Mouse (Mus musculus): ENCODE measurements at regions not wholly inside any gene's neighbourhood (a gene's known extent, or its start where the extent isn't known, plus 50 kb on each side); places are given as distances from the start of the nearest gene placed in this dataset.

DNA sequence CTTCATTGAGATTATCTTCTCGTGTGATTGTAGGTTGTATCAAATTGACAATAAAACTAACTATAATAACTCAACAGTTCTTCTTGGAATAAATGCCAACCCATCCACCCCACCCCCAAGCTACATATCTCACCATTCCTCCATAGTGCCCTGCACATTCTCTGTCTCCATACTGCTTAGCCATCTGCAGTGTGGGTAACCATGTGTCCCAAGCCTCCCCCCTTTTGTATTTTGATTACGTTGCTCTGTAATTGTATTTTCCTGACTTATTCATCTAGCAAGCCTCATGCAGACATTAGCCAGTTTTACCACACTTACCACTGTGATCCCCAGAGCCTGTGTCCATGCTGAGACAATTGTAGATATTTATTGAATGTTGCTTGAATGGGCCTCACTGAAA is 129.7 kb upstream of the Smarca2 start:
- 0 out of 2 replicates have a peak, but pooled peaks cover 3% of the 10 kb centered on the region for H3K4me1 ChIP-seq (replicated peaks; ENCODE audit: low read depth, low read length)
- no peaks in the 10 kb centered on the region for H3K27me3 ChIP-seq (ENCODE audit: insufficient read depth, low read length)
- no peak for TF ChIP-seq NANOG (IDR thresholded peaks at IDR 0.05; ENCODE audit: borderline replicate concordance, low read length)
- TF ChIP-seq POU5F1 (IDR thresholded peaks at IDR 0.05; ENCODE audit: borderline replicate concordance, low read length) = no peak
- no peak for TF ChIP-seq CTCF (conservative IDR thresholded peaks at IDR 0.05; ENCODE audit: low read length)

DNA sequence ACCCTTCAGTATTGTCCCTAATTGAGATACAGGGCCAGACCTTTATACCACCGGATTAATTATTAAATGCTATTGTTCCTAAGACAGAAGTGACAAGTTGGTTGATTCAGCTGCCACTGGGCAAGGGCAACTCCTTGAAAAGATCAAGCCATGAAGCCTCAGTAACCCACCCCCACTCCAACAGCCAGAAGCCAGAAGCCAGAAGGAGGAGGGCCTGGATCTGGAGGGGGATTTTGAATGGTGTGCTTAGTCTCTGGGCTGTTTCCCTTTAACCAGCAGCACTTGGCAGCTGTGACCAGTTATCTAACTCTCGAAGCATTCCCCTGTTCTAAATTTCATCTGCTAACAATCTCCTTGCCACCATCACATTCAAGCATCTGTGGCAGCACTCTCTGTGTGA is 129.1 kb upstream of the Smarca2 start:
- 0 out of 2 replicates have a peak, but pooled peaks cover 3% of the 10 kb centered on the region for H3K4me1 ChIP-seq (replicated peaks; ENCODE audit: low read depth, low read length)
- no peak for TF ChIP-seq CTCF (conservative IDR thresholded peaks at IDR 0.05; ENCODE audit: low read length)
- no peak overlapping the region for H3K4me3 ChIP-seq (replicated peaks; ENCODE audit: low read length)
- H3K9me3 ChIP-seq (ENCODE audit: low read length) = no peaks in the 10 kb centered on the region
- no peaks in the 10 kb centered on the region for H3K27me3 ChIP-seq (ENCODE audit: insufficient read depth, low read length)
- H3K36me3 ChIP-seq (ENCODE audit: insufficient read depth, low read length) = no peaks in the 10 kb centered on the region

More for the DNA sequence above, 129.7 kb upstream of the Smarca2 start:
- H3K9me3 ChIP-seq (ENCODE audit: low read length) = no peaks in the 10 kb centered on the region
- H3K4me3 ChIP-seq (replicated peaks; ENCODE audit: low read length) = no peak overlapping the region
- H3K36me3 ChIP-seq (ENCODE audit: insufficient read depth, low read length) = no peaks in the 10 kb centered on the region

DNA sequence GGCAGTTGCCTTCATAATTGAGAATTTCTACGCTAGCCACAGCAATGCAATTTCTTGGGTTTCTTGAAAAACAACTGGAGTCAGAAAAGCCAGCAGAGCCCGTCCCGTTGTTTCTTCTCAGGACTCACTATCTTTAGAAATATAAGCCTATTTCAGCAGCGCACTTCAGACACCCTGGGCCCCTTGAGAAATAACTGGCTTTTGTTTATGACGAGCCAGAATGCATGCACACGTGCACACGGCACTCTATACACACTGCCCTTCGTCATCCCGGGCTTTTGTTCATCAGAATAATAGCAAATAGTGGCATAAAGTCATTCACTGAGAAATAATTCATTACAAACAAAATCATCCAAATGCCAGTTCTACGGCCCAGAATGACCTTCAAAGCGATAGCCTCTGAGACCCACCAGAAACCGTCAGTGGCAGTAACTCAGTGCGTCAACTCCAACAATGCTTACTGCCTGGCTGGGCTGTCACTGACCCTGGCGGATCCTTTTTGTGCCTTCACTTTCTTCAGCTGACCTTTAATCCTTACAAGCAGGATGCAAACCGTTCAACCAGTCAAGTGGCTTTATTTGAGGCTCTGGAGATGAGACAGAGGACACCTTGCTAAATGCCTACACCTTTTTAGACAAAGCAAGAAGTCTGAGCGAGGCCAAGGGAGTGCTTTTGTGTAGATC is 126.7 kb upstream of the Smarca2 start:
- no peaks in the 10 kb centered on the region for H3K9me3 ChIP-seq (ENCODE audit: low read length)
- no peak for TF ChIP-seq NANOG (IDR thresholded peaks at IDR 0.05; ENCODE audit: borderline replicate concordance, low read length)
- no peak for TF ChIP-seq CTCF (conservative IDR thresholded peaks at IDR 0.05; ENCODE audit: low read length)
- TF ChIP-seq POU5F1 (IDR thresholded peaks at IDR 0.05; ENCODE audit: borderline replicate concordance, low read length) = no peak
- no peaks in the 10 kb centered on the region for H3K36me3 ChIP-seq (ENCODE audit: insufficient read depth, low read length)
- no peak overlapping the region for H3K4me3 ChIP-seq (replicated peaks; ENCODE audit: low read length)
- H3K4me1 ChIP-seq (replicated peaks; ENCODE audit: low read depth, low read length) = no peaks in the 10 kb centered on the region
- H3K27me3 ChIP-seq (ENCODE audit: insufficient read depth, low read length) = no peaks in the 10 kb centered on the region

DNA sequence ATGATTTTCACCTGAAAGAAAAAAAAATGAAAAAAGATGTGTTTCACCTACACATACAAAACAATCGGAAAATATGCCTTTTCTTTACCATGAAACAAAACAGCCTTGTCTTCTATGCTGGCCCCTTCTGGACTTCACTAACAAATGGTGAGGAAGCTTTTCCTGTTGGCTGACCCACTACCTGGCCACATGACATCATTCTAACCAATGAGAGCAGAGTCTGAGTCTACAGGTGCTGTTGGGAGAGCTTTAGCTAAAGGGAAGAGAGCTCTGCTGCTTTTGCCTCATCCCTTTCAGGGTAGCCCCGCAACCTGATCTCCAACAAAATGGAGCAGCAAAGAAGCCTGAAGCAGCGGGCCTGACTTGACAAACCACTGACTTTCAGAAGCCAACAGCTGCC is 120.5 kb upstream of the Smarca2 start:
- no peaks in the 10 kb centered on the region for H3K4me1 ChIP-seq (replicated peaks; ENCODE audit: low read depth, low read length)
- no peaks in the 10 kb centered on the region for H3K27me3 ChIP-seq (ENCODE audit: insufficient read depth, low read length)
- no peaks in the 10 kb centered on the region for H3K36me3 ChIP-seq (ENCODE audit: insufficient read depth, low read length)
- no peak for TF ChIP-seq POU5F1 (IDR thresholded peaks at IDR 0.05; ENCODE audit: borderline replicate concordance, low read length)
- no peak for TF ChIP-seq NANOG (IDR thresholded peaks at IDR 0.05; ENCODE audit: borderline replicate concordance, low read length)
- TF ChIP-seq CTCF (conservative IDR thresholded peaks at IDR 0.05; ENCODE audit: low read length) = no peak
- no peak overlapping the region for H3K4me3 ChIP-seq (replicated peaks; ENCODE audit: low read length)
- H3K9me3 ChIP-seq (ENCODE audit: low read length) = no peaks in the 10 kb centered on the region

DNA sequence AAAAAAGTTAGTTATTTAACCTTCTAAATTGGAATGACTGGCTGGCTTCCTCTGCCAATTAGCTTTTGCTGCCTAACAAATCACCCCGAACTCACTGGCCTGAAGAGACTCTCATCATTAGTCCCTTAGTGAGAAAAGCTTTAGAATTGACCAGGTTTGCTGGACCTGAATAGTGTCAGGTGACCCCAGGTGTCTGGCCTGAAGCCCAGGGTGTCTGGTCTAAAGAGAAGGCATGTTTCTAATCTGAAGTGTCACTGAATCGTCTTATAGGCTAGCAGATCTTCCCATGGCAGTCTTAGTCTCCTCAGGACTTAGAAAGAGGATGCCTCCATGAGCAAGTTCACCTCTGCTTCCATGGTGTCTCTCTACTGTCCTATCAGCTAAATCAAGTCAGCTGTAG is 112.0 kb upstream of the Smarca2 start:
- no peak for TF ChIP-seq POU5F1 (IDR thresholded peaks at IDR 0.05; ENCODE audit: borderline replicate concordance, low read length)
- no peak for TF ChIP-seq CTCF (conservative IDR thresholded peaks at IDR 0.05; ENCODE audit: low read length)
- no peak for TF ChIP-seq NANOG (IDR thresholded peaks at IDR 0.05; ENCODE audit: borderline replicate concordance, low read length)
- H3K36me3 ChIP-seq (ENCODE audit: insufficient read depth, low read length) = no peaks in the 10 kb centered on the region
- no peak overlapping the region for H3K4me3 ChIP-seq (replicated peaks; ENCODE audit: low read length)
- no peaks in the 10 kb centered on the region for H3K27me3 ChIP-seq (ENCODE audit: insufficient read depth, low read length)
- H3K9me3 ChIP-seq (ENCODE audit: low read length) = no peaks in the 10 kb centered on the region
- H3K4me1 ChIP-seq (replicated peaks; ENCODE audit: low read depth, low read length) = no peaks in the 10 kb centered on the region

DNA sequence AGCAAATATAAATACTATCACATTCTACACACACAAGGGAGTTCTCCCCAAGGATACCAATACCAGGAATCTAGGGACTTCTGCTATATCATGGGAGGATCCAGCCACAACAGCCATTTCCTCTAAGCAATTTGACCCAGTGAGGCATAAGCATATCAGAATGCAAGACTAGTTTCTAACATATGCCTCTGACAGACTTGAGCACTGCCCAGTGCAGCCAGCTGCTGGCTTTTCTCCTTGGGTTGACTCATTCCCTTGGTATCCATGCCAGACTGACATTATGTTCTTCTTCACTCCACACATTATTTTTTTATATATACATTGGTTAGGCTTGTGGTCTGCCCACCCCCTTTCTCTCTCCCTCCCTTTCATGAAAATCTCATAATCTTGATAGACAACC is 103.8 kb upstream of the Smarca2 start:
- Histone ChIP-seq H3K27me3 (ENCODE audit: insufficient read depth, low read length) (no peaks in the 10 kb centered on the region), H3K36me3 (ENCODE audit: insufficient read depth, low read length) (no peaks in the 10 kb centered on the region), H3K9me3 (ENCODE audit: low read length) (no peaks in the 10 kb centered on the region), H3K4me1 (replicated peaks; ENCODE audit: low read depth, low read length) (no peaks in the 10 kb centered on the region), H3K4me3 (replicated peaks; ENCODE audit: low read length) (no peak overlapping the region)
- TF ChIP-seq NANOG (IDR thresholded peaks at IDR 0.05; ENCODE audit: borderline replicate concordance, low read length) = no peak
- no peak for TF ChIP-seq POU5F1 (IDR thresholded peaks at IDR 0.05; ENCODE audit: borderline replicate concordance, low read length)
- TF ChIP-seq CTCF (conservative IDR thresholded peaks at IDR 0.05; ENCODE audit: low read length) = no peak

DNA sequence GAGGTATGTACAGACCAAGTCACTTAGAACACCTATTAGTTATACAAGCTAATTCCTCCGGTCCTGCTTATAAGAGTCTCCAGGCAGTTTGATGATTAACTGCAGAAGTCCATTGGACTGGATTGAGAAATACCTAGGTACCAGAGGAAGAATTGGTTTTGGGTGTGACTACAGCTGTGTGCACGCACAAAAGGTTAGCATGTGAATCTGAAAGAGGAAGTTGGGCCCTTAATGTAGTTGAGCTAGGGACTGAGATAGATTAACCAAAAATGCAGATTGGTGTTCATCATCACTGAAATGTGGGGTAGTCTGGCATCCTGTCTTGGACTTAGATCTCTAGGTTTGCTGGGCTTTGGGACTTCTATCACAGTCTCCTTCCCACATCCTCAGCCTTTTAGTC is 100.8 kb upstream of the Smarca2 start:
- H3K4me3 ChIP-seq (replicated peaks; ENCODE audit: low read length) = no peak overlapping the region
- H3K27me3 ChIP-seq (ENCODE audit: insufficient read depth, low read length) = no peaks in the 10 kb centered on the region
- no peak for TF ChIP-seq NANOG (IDR thresholded peaks at IDR 0.05; ENCODE audit: borderline replicate concordance, low read length)
- TF ChIP-seq POU5F1 (IDR thresholded peaks at IDR 0.05; ENCODE audit: borderline replicate concordance, low read length) = no peak
- no peak for TF ChIP-seq CTCF (conservative IDR thresholded peaks at IDR 0.05; ENCODE audit: low read length)
- no peaks in the 10 kb centered on the region for H3K9me3 ChIP-seq (ENCODE audit: low read length)
- no peaks in the 10 kb centered on the region for H3K36me3 ChIP-seq (ENCODE audit: insufficient read depth, low read length)
- H3K4me1 ChIP-seq (replicated peaks; ENCODE audit: low read depth, low read length) = no peaks in the 10 kb centered on the region

DNA sequence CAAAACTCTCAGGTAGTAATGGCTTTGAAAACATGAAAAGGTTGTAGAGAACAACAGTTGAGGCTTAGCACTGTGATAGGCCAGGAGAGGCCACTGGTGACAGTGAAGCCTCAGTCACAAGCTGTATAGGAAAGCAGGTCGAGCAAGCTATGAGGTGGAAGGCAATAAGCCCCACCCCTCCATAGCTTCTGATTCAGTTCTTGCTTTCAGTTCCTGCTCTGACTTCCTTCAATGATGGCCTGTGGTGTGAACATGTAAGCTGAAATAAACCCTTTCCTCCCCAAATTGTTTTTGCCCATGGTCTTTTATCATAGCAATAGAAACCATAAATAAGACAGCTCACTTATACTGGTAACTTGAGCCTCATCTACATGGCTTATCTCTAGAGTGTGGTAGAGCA is 98.0 kb upstream of the Smarca2 start:
- H3K9me3 ChIP-seq (ENCODE audit: low read length) = no peaks in the 10 kb centered on the region
- TF ChIP-seq CTCF (conservative IDR thresholded peaks at IDR 0.05; ENCODE audit: low read length) (no peak), NANOG (IDR thresholded peaks at IDR 0.05; ENCODE audit: borderline replicate concordance, low read length) (no peak), POU5F1 (IDR thresholded peaks at IDR 0.05; ENCODE audit: borderline replicate concordance, low read length) (no peak)

DNA sequence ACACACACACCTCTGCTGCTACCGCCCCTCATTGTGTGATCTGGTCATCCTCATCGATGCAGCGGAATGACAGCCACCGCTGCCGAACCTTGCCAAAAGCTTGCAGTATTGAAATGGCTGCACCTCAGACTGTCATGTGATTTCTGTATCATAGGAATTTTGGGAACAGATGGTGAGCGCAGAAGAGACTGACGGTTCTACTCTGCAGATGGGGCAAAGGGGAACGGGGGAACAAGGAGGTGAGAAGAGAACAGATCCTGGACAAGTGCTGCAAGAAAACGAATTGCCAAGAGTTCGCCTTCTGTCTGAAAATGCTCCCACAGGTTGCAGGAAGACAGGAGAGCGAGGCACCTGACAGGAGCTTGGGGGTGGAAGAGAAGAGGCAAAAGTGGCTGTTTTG is 96.9 kb upstream of the Smarca2 start:
- H3K27me3 ChIP-seq (ENCODE audit: insufficient read depth, low read length) = no peaks in the 10 kb centered on the region

More for the DNA sequence above, 98.0 kb upstream of the Smarca2 start:
- Histone ChIP-seq H3K36me3 (ENCODE audit: insufficient read depth, low read length) (no peaks in the 10 kb centered on the region), H3K27me3 (ENCODE audit: insufficient read depth, low read length) (no peaks in the 10 kb centered on the region), H3K4me3 (replicated peaks; ENCODE audit: low read length) (no peak overlapping the region), H3K4me1 (replicated peaks; ENCODE audit: low read depth, low read length) (no peaks in the 10 kb centered on the region)

More for the DNA sequence above, 96.9 kb upstream of the Smarca2 start:
- Histone ChIP-seq H3K4me3 (replicated peaks; ENCODE audit: low read length) (no peak overlapping the region), H3K9me3 (ENCODE audit: low read length) (no peaks in the 10 kb centered on the region), H3K4me1 (replicated peaks; ENCODE audit: low read depth, low read length) (no peaks in the 10 kb centered on the region), H3K36me3 (ENCODE audit: insufficient read depth, low read length) (no peaks in the 10 kb centered on the region)
- no peak for TF ChIP-seq CTCF (conservative IDR thresholded peaks at IDR 0.05; ENCODE audit: low read length)
